Mouse (Mus musculus): Measurements from ENCODE around the gene Aplf. TPM values are rescaled to one million over a fixed set of nuclear protein-coding genes. Genes with fewer than 3 reads are reported as not detected.

Gene Aplf
- polyA plus RNA-seq, 1 experiment from 2014 or later = 10.1 TPM

- peaks cover 4% of the 10 kb centered on the region for H3K4me1 ChIP-seq
- H3K27me3 ChIP-seq = no peaks in the 10 kb centered on the region
- H3K4me2 ChIP-seq (replicated peaks) = no peak overlapping the region
- 84% methylated on average over 6 of the region's 6 CpGs for WGBS
- H3K27ac ChIP-seq (replicated peaks) = no peak overlapping the region
- no peak overlapping the region for H3K9ac ChIP-seq (replicated peaks)
- ATAC-seq (ENCODE audit: low FRiP score, low read depth) = no peak
- H3K9me3 ChIP-seq = no peaks in the 10 kb centered on the region
- no peak overlapping the region for H3K4me3 ChIP-seq
- H3K36me3 ChIP-seq = no peaks in the 10 kb centered on the region
These were observed 89.5 kb downstream of the Aplf start for GRCm38 (mm10) chr6:87582456-87582855.

- H3K27me3 ChIP-seq = no peaks in the 10 kb centered on the region
- ATAC-seq (ENCODE audit: low FRiP score, low read depth) = no peak
- H3K4me1 ChIP-seq = no peaks in the 10 kb centered on the region; the same call in 1 of the 2 replicates
- no peak overlapping the region for H3K4me3 ChIP-seq
- no peak overlapping the region for H3K9ac ChIP-seq (replicated peaks)
- H3K27ac ChIP-seq (replicated peaks) = no peak overlapping the region
- no peaks in the 10 kb centered on the region for H3K9me3 ChIP-seq
- 92% methylated on average over 18 of the region's 18 CpGs for WGBS
- no peaks in the 10 kb centered on the region for H3K36me3 ChIP-seq
- no peak overlapping the region for H3K4me2 ChIP-seq (replicated peaks)
These were observed 90.4 kb downstream of the Aplf start for GRCm38 (mm10) chr6:87581581-87581980.

- H3K36me3 ChIP-seq = no peaks in the 10 kb centered on the region
- no peak overlapping the region for H3K4me3 ChIP-seq
- 85% methylated on average over 15 of the region's 15 CpGs for WGBS
- H3K27ac ChIP-seq (replicated peaks) = no peak overlapping the region
- no peaks in the 10 kb centered on the region; the same call in 1 of the 2 replicates for H3K4me1 ChIP-seq
- no peak for ATAC-seq (ENCODE audit: low FRiP score, low read depth)
- H3K27me3 ChIP-seq = no peaks in the 10 kb centered on the region
- no peak overlapping the region for H3K4me2 ChIP-seq (replicated peaks)
- H3K9me3 ChIP-seq = no peaks in the 10 kb centered on the region
- no peak overlapping the region for H3K9ac ChIP-seq (replicated peaks)
These were observed 90.9 kb downstream of the Aplf start for GRCm38 (mm10) chr6:87581071-87581470.

Other genes with a start within 250 kb of the Aplf start
- not detected in 2 replicates for gene Bmp10, start 243.2 kb downstream of the Aplf start, polyA plus RNA-seq (2016; fragmentation: Nextera tagmentation; extraction: Ambion mirVana)
- 2.0 and 2.6 TPM in 2 replicates for gene Arhgap25, start 138.9 kb downstream of the Aplf start, polyA plus RNA-seq (2016; fragmentation: Nextera tagmentation; extraction: Ambion mirVana)
- 3.0 and 3.4 TPM in 2 replicates for gene Prokr1, start 81.5 kb downstream of the Aplf start, polyA plus RNA-seq (2016; fragmentation: Nextera tagmentation; extraction: Ambion mirVana)
- gene Efcc1, start 58.7 kb upstream of the Aplf start, polyA plus RNA-seq (2016; fragmentation: Nextera tagmentation; extraction: Ambion mirVana) = 4.4 and 4.7 TPM in 2 replicates
- 1.4 and 1.7 TPM in 2 replicates for gene Gp9, start 105.9 kb upstream of the Aplf start, polyA plus RNA-seq (2016; fragmentation: Nextera tagmentation; extraction: Ambion mirVana)
- gene Rab43, start 140.0 kb upstream of the Aplf start, polyA plus RNA-seq (2016; fragmentation: Nextera tagmentation; extraction: Ambion mirVana) = 10.6 and 11.0 TPM in 2 replicates
- 2.3 and 2.8 TPM in 2 replicates for gene Gm45140, start 163.6 kb upstream of the Aplf start, polyA plus RNA-seq (2016; fragmentation: Nextera tagmentation; extraction: Ambion mirVana)
- 52.5 and 54.2 TPM in 2 replicates for gene Isy1, start 166.6 kb upstream of the Aplf start, polyA plus RNA-seq (2016; fragmentation: Nextera tagmentation; extraction: Ambion mirVana)
- gene Cnbp, start 178.9 kb upstream of the Aplf start, polyA plus RNA-seq (2016; fragmentation: Nextera tagmentation; extraction: Ambion mirVana) = 905 and 949 TPM in 2 replicates
- gene Copg1, start 215.6 kb upstream of the Aplf start, polyA plus RNA-seq (2016; fragmentation: Nextera tagmentation; extraction: Ambion mirVana) = 155 TPM in 2 replicates
- 37.2 and 42.1 TPM in 2 replicates for gene Hmces, start 241.7 kb upstream of the Aplf start, polyA plus RNA-seq (2016; fragmentation: Nextera tagmentation; extraction: Ambion mirVana)

All from midbrain, embryonic 12.5 days (tissue).